Mouse (Mus musculus): ENCODE results near the gene Sowahc. TPM values are rescaled to one million over a fixed set of nuclear protein-coding genes. Genes with fewer than 3 reads are reported as not detected.

Sowahc gene
- total RNA-seq (2014; rRNA removed) (32.3 and 34.4 TPM in 2 replicates), polyA plus RNA-seq (2015; fragmentation: Nextera tagmentation; extraction: Ambion mirVana) (13.5 and 14.1 TPM in 2 replicates)

DNA sequence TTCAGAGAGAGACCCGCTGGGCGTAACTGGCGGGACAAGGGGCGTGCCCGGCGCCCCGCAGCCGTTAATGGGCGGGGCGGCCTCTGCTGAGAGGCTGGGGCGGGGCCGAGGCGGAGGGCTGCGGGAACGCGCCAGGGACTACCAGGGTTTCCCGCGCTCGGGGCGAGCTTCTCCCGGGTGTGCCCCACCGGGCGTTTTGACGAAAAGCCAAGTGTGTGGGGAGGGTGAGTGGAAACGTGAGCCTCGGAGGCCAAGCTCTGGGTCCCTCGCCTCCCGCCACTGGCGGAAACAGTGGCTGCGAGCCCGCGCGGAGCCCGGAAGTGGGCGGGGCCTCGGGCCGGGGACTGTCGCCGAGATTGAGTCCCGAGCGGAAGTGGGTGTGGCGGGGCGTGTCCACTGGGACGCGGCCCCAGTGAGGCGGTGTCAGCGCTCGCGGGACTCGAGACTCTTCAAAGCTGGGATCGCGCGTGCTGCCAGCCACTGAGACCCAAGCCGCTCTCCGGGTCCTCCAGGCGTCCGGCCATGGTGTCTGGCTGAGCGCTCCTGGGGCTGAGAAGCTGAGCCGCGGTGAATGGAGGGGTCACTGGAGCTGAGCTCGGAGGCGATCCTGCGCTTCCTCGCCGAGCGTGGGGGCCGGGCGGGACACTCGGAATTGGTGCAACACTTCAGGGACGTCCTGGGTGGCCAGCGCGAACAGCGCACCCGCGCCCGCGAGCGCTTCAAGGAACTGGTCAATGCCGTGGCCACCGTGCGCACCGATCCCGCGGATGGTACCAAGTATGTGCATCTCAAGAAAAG is at the start of gene Sowahc, which contains the start of gene Sept10:
Sowahc (plus strand) TSS at position 481 of the 798 bp plus-strand sequence.
Sept10 (minus strand) TSS at position 375 of the 798 bp plus-strand sequence.
- H3K4me1 ChIP-seq (ENCODE audit: insufficient read depth, low read length), result peaks cover 4% of the 10 kb centered on the region; the same call in 1 of the 2 replicates
- peak within 1 kb of the TSS; percentile 79 for H3K4me2 ChIP-seq (ENCODE audit: low read depth, low read length, poor library complexity, severe bottlenecking)
- ATAC-seq (ENCODE audit: low FRiP score), result peak; percentile 96
- no peaks in the 10 kb centered on the region for H3K9me3 ChIP-seq (ENCODE audit: low read length)
- H3K4me3 ChIP-seq (ENCODE audit: low read depth, low read length), result peak within 1 kb of the TSS; percentile 87
- no peaks in the 10 kb centered on the region for H3K27me3 ChIP-seq (ENCODE audit: insufficient read depth, low read length)
- H3K36me3 ChIP-seq (ENCODE audit: insufficient read depth, low read length), result no peaks in the 10 kb centered on the region
- no peak for TF ChIP-seq CTCF (IDR thresholded peaks at IDR 0.05)
- under 1% methylated on average over 80 of the region's 84 CpGs for WGBS
- H3K27ac ChIP-seq (ENCODE audit: low read depth, low read length), result peak within 1 kb of the TSS; percentile 87
- peak within 1 kb of the TSS; percentile 91 for H3K9ac ChIP-seq (replicated peaks; ENCODE audit: low read length, poor library complexity, severe bottlenecking)
- DNase-seq (ENCODE audit: low spot score), result peak; percentile 95

DNA sequence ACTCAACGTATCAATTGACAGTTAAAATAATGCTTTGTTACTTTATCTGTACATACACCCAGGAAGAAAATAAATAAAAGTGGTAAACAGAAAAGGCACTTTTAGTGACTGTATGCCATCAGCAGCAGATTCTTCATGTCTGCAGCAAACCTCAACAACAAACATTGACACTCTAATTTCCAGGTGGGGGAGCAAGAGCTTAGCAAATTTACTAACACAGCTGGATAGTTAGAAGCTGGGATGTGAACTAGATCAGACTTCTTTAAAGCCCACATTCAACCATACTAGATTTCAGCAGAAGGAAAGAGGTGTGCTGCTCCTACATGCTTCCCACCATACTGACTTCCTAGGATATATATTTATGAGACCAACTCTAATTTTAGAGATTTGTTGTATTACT is 49.2 kb upstream of the Sowahc start:
- no peak for DNase-seq (ENCODE audit: low spot score)
- H3K9ac ChIP-seq (replicated peaks; ENCODE audit: low read length, poor library complexity, severe bottlenecking), result no peak overlapping the region
- TF ChIP-seq CTCF (IDR thresholded peaks at IDR 0.05), result no peak
- no peak for ATAC-seq (ENCODE audit: low FRiP score)
- H3K4me3 ChIP-seq (ENCODE audit: low read depth, low read length), result no peak overlapping the region
- WGBS, result 100% methylated on average over 1 of the region's 1 CpGs
- no peak overlapping the region for H3K4me2 ChIP-seq (ENCODE audit: low read depth, low read length, poor library complexity, severe bottlenecking)
- H3K27me3 ChIP-seq (ENCODE audit: insufficient read depth, low read length), result no peaks in the 10 kb centered on the region
- H3K27ac ChIP-seq (ENCODE audit: low read depth, low read length), result no peak overlapping the region
- peaks cover 5% of the 10 kb centered on the region; the same call in 1 of the 2 replicates for H3K36me3 ChIP-seq (ENCODE audit: insufficient read depth, low read length)
- no peaks in the 10 kb centered on the region for H3K4me1 ChIP-seq (ENCODE audit: insufficient read depth, low read length)
- no peaks in the 10 kb centered on the region for H3K9me3 ChIP-seq (ENCODE audit: low read length)

DNA sequence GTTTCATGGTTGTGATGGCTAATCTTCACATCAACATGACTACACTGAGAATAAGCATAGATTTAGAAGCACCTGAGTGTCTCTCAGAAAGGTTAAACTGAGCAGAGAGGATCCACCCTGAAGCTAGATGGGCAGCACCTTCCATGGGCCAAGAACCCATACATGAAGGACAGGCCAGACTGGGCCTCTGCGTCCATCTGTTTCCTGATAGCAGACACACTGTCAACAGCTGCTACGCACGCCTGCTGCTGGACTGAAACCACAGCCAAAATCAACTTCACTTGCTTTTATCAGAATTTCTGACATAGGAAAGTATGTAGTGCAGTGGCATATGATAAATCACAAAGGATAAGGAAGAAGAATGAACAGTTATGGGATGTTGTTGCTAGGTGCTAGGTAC is 42.1 kb upstream of the Sowahc start:
- Histone ChIP-seq H3K4me1 (ENCODE audit: insufficient read depth, low read length) (no peaks in the 10 kb centered on the region), H3K9me3 (ENCODE audit: low read length) (no peaks in the 10 kb centered on the region), H3K4me3 (ENCODE audit: low read depth, low read length) (no peak overlapping the region), H3K4me2 (ENCODE audit: low read depth, low read length, poor library complexity, severe bottlenecking) (no peak overlapping the region), H3K9ac (replicated peaks; ENCODE audit: low read length, poor library complexity, severe bottlenecking) (no peak overlapping the region), H3K27ac (ENCODE audit: low read depth, low read length) (no peak overlapping the region), H3K27me3 (ENCODE audit: insufficient read depth, low read length) (no peaks in the 10 kb centered on the region), H3K36me3 (ENCODE audit: insufficient read depth, low read length) (peaks cover 3% of the 10 kb centered on the region; the same call in 1 of the 2 replicates)
- 83% methylated on average over 3 of the region's 3 CpGs for WGBS
- no peak for DNase-seq (ENCODE audit: low spot score)
- ATAC-seq (ENCODE audit: low FRiP score), result no peak
- TF ChIP-seq CTCF (IDR thresholded peaks at IDR 0.05), result no peak

DNA sequence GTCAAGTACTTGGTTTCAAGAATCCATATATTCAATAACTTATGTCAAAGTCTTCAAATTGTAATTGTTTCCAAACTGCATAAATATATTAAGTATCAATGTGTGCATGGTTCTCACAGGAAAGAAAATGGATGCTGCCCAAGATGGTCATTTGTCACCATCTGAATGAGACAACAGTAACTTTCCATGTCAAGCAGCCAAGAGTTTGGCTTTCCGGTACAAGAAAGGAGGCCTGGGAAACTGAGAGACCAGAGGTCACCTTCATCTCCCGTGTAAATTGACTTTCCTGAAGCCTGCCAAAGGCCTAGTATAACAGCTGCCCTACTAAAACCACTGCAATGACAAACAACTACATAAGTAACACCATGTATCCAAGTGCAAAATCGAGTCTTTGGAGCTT is 39.4 kb upstream of the Sowahc start:
- no peaks in the 10 kb centered on the region for H3K9me3 ChIP-seq (ENCODE audit: low read length)
- ATAC-seq (ENCODE audit: low FRiP score), result no peak
- no peaks in the 10 kb centered on the region for H3K4me1 ChIP-seq (ENCODE audit: insufficient read depth, low read length)
- no peak overlapping the region for H3K27ac ChIP-seq (ENCODE audit: low read depth, low read length)
- 81% methylated on average over 3 of the region's 3 CpGs for WGBS
- no peak for TF ChIP-seq CTCF (IDR thresholded peaks at IDR 0.05)
- H3K36me3 ChIP-seq (ENCODE audit: insufficient read depth, low read length), result no peaks in the 10 kb centered on the region
- H3K4me3 ChIP-seq (ENCODE audit: low read depth, low read length), result no peak overlapping the region
- no peak overlapping the region for H3K4me2 ChIP-seq (ENCODE audit: low read depth, low read length, poor library complexity, severe bottlenecking)
- no peak overlapping the region for H3K9ac ChIP-seq (replicated peaks; ENCODE audit: low read length, poor library complexity, severe bottlenecking)
- H3K27me3 ChIP-seq (ENCODE audit: insufficient read depth, low read length), result no peaks in the 10 kb centered on the region
- peak; percentile 5 for DNase-seq (ENCODE audit: low spot score)

DNA sequence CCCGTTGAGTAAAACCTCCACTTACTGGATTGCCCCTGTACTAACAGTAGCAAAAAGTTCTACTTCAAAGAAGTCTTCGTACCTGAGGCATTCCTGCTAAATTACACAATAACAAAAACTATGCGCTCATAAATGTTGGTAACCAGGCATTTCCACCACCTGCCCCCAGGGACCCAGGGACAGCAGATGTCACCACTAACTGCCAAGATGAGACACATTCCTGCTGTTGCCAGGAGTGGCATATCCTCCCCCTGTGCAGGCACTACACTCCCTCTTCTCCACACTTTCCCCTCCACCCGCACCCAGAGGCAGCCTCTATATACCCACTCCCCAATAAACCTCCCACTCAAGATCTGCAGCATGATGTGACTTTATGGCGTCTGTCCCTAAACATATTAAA is 26.9 kb upstream of the Sowahc start:
- no peaks in the 10 kb centered on the region for H3K27me3 ChIP-seq (ENCODE audit: insufficient read depth, low read length)
- no peak overlapping the region for H3K4me2 ChIP-seq (ENCODE audit: low read depth, low read length, poor library complexity, severe bottlenecking)
- no peak overlapping the region for H3K9ac ChIP-seq (replicated peaks; ENCODE audit: low read length, poor library complexity, severe bottlenecking)
- WGBS, result 69% methylated on average over 5 of the region's 5 CpGs
- H3K4me3 ChIP-seq (ENCODE audit: low read depth, low read length), result no peak overlapping the region
- H3K27ac ChIP-seq (ENCODE audit: low read depth, low read length), result no peak overlapping the region
- no peak for TF ChIP-seq CTCF (IDR thresholded peaks at IDR 0.05)
- no peaks in the 10 kb centered on the region for H3K4me1 ChIP-seq (ENCODE audit: insufficient read depth, low read length)
- no peaks in the 10 kb centered on the region for H3K9me3 ChIP-seq (ENCODE audit: low read length)
- no peaks in the 10 kb centered on the region; the same call in 1 of the 2 replicates for H3K36me3 ChIP-seq (ENCODE audit: insufficient read depth, low read length)
- ATAC-seq (ENCODE audit: low FRiP score) (no peak), DNase-seq (ENCODE audit: low spot score) (peak; percentile 66)

DNA sequence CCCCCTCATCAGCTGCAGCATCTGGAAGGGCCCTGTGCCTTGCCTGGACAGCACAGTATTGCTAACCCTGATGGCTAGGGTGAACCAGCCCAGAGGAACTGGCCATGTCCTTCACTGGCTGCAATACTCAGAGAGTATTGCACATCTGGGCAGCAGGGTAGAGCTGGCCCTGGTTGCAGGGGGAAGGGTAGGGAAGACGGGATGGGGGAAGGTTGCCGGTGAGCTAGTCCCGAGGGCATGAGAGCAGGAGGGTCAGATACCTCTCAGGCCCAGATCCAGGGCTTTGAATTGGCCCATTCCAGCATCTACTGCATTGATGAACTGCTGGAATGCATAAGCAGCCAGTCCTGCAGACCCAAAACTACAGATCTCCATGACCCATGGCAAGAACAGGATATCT is 25.0 kb upstream of the Sowahc start:
- no peak for TF ChIP-seq CTCF (IDR thresholded peaks at IDR 0.05)
- WGBS, result 96% methylated on average over 3 of the region's 3 CpGs
- no peaks in the 10 kb centered on the region for H3K36me3 ChIP-seq (ENCODE audit: insufficient read depth, low read length)
- DNase-seq (ENCODE audit: low spot score) (no peak), ATAC-seq (ENCODE audit: low FRiP score) (no peak)
- no peak overlapping the region for H3K4me3 ChIP-seq (ENCODE audit: low read depth, low read length)
- H3K27me3 ChIP-seq (ENCODE audit: insufficient read depth, low read length), result no peaks in the 10 kb centered on the region
- no peak overlapping the region for H3K4me2 ChIP-seq (ENCODE audit: low read depth, low read length, poor library complexity, severe bottlenecking)
- H3K27ac ChIP-seq (ENCODE audit: low read depth, low read length), result no peak overlapping the region
- H3K9me3 ChIP-seq (ENCODE audit: low read length), result no peaks in the 10 kb centered on the region
- H3K4me1 ChIP-seq (ENCODE audit: insufficient read depth, low read length), result no peaks in the 10 kb centered on the region
- H3K9ac ChIP-seq (replicated peaks; ENCODE audit: low read length, poor library complexity, severe bottlenecking), result no peak overlapping the region
